Mouse (Mus musculus): ENCODE measurements at regions not wholly inside any gene's neighbourhood (a gene's known extent, or its start where the extent isn't known, plus 50 kb on each side); places are given as distances from the start of the nearest gene placed in this dataset.
A peak's percentile ranks its signal among the peaks of the same experiment; 100 is the strongest.

- peak in 1 of 2 experiments; percentile 24 for DNase-seq (ENCODE audit: low spot score in 2 of 2)
Observed at GRCm38 (mm10) chr14:64591091-64591976, 487.2 kb downstream of the Prss52 start.

DNA sequence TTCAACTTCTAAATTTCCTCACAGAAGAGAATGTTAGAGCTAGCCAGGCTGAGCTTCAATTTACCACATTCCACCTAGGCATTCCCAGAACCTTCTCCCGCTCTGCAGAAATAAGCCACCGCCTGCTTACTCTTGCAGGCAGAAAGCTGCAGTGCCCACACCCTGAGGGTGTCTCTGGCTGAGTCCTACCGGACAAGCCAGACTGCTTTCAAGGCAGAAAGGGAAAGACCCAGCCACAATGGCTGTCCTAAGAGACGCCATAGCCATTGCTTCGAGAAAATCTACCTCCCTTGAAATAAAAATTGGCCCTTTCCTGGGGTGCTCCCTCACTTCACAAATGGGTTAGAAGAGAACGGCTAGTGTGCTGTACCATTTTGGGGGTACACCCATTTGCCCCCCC, 488.1 kb downstream of the Prss52 start:
- DNase-seq (ENCODE audit: low spot score in 2 of 2): no peak
- intact Hi-C loops (cut with DNase I): no loop called here

More at GRCm38 (mm10) chr14:64591091-64591976, 487.2 kb downstream of the Prss52 start:
- intact Hi-C loops (cut with DNase I): no loop called here

DNA sequence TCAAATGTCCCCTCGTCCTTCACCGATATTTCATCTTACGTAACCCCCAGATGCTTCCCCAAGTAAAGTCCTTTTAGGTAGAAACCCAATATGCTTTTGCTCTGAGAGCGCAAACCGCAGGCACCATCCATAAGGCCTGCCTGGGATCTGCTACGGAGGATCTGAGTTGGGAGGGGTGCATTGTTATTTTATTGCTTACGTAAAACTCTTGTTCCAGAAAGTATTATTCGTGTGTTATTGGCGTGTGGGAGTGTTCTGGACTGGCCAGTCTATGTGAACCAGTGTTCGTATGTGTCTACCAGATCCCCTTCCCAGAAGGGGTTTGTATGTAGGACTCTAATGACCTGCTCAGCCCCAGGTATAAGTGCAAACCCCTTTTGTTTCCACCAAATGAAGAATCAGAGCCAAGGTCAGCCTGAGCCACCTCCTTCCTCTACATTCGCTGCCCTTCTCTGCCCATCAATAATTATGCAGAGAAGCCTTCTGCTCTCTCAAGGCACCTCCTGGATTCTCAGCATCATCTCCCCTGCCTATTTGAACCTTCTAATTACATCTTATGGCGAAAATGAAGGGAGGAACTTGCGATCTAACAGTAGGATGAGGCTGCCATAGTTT, 488.7 kb downstream of the Prss52 start:
- intact Hi-C loops (cut with DNase I): no loop called here
- peak in 1 of 2 experiments; percentile 22 for DNase-seq (ENCODE audit: low spot score in 2 of 2)

DNA sequence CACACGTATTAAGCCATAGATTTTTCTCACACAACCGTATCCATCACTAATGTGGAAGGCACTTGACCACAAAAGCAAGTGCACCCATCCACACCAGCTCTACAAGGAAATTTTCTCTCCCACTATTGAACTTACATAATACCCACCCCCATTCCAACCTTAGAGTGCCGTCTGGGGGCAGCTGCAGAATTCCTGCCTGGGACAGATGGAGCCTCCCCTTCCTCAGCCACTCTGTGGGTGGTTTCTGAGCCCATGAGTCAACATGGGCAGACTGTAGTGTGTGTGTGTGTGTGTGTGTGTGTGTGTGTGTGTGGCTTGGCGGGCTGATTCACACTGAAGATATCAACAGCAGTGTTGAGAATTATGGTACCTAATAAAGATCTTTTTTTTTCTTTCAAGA, 489.5 kb downstream of the Prss52 start:
- intact Hi-C loops (cut with DNase I): no loop called here
- DNase-seq (ENCODE audit: low spot score in 2 of 2): peak; percentile 74 to 87

DNA sequence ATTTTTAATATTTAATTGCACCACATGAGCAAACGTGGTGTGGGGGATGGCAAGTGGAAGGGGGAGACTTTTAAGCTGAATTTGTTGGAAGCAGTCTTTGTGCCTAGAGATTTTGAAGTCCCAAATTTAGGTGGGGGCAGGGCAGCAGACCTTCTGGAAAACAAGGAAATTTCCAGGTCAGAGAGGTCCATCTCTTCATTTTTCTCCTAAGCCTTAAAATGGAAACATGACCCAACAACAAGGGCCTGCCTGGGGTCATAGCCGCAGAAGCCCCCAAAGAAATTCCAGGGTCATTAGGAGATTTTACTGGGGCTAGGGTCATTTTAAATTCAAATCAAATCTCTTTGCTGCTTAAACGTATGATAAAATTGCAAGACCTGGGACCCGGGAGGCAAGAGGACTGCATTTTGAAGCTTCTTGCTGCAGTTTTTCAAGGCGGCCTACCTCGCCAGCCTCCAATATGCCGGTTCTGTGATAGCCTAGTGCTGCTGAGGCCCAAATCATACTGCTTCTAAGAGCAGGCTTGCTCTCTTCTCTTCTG, 490.0 kb downstream of the Prss52 start:
- intact Hi-C loops (cut with DNase I): no loop called here
- peak in 1 of 2 experiments; percentile 53 for DNase-seq (ENCODE audit: low spot score in 2 of 2)

GRCm38 (mm10) chr14:64594811-64595522, 490.9 kb downstream of the Prss52 start:
- intact Hi-C loops (cut with DNase I): no loop called here

GRCm38 (mm10) chr14:64595523-64595889, 491.4 kb downstream of the Prss52 start:
- intact Hi-C loops (cut with DNase I): no loop called here
- DNase-seq (ENCODE audit: low spot score in 2 of 2): peak in 1 of 2 experiments; percentile 58

More at GRCm38 (mm10) chr14:64594811-64595522, 490.9 kb downstream of the Prss52 start:
- DNase-seq (ENCODE audit: low spot score in 2 of 2): peak in 1 of 2 experiments; percentile 41

GRCm38 (mm10) chr14:64595891-64596290, 491.8 kb downstream of the Prss52 start:
- intact Hi-C loops (cut with DNase I): no loop called here

GRCm38 (mm10) chr14:64597218-64597617, 493.1 kb downstream of the Prss52 start:
- no peak for DNase-seq (ENCODE audit: low spot score in 2 of 2)

More at GRCm38 (mm10) chr14:64595891-64596290, 491.8 kb downstream of the Prss52 start:
- DNase-seq (ENCODE audit: low spot score in 2 of 2): peak in 1 of 2 experiments; percentile 34

More at GRCm38 (mm10) chr14:64597218-64597617, 493.1 kb downstream of the Prss52 start:
- intact Hi-C loops (cut with DNase I): no loop called here

Small RNA genes in the stretch of these regions (microRNA-seq; reads per million reads assigned to microRNA genes)
- gene Mir124a-1: 2.4 to 3.4 reads per million in 2 experiments
- gene Mir3078: 31.6 to 33.5 reads per million in 2 experiments
